Mouse (Mus musculus) telencephalon, adult 2 months (tissue): ENCODE data around the gene Gm49416.
A peak's percentile ranks its signal among the peaks of the same experiment; 100 is the strongest.
"Not testable (repeated sequence)": the region's sequence is repeated elsewhere in the genome, so short reads cannot be mapped to it uniquely, and the experiment has no call there.

Experiments used
- DNase-seq: peaks from one replicate; pipeline ENCODE4 v3.0.0-alpha.2; 2011; ENCODE audit warnings: low read depth, low spot score

Gm49416 gene

DNA sequence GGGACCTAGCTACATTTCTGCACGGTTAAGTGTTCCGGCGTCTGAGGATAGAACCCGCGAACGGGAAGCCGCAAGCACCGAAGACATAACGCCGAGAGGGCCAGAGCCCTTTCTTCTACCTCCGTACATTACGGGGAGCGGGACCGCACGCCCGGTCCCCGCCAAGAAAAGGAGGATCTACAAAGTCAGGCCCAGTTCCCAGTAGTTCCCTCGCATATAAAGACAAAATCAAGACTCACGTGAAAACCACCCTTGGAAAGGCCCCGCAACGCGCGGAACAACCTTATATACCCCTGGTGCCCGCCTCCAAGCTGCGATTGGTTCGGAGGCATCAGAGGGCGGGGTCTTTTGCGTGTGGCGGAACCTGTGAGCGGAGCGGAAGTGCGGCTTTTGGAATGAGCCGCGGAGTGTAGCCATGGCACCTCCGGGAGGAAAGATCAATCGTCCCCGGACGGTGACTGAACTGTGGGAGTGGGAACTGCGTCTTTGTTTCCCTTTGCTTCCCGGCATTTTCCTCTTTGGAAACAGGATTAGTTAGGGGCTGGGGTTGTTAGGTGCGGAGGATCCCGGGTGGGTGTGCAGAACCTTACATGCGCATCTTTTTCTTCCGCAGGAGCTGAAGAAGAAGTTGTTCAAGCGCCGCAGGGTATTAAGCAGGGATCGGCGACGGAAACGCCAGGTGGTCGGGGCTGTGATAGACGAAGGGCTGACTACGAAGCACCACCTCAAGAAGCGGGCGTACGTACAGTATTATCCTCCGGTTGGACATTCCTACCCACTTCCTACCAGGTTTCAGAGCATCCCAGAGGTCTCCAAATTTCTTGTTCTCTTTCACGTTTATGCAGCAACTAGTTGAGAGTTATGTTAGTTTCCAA, at the start of gene Gm49416, which contains the start of gene 1810009A15Rik:
Gene Gm49416 (plus strand): TSS at position 416 of the 875 bp plus-strand sequence.
Gene 1810009A15Rik (plus strand): TSS at position 343 of the 875 bp plus-strand sequence.
- peak; percentile 92 for DNase-seq

DNA sequence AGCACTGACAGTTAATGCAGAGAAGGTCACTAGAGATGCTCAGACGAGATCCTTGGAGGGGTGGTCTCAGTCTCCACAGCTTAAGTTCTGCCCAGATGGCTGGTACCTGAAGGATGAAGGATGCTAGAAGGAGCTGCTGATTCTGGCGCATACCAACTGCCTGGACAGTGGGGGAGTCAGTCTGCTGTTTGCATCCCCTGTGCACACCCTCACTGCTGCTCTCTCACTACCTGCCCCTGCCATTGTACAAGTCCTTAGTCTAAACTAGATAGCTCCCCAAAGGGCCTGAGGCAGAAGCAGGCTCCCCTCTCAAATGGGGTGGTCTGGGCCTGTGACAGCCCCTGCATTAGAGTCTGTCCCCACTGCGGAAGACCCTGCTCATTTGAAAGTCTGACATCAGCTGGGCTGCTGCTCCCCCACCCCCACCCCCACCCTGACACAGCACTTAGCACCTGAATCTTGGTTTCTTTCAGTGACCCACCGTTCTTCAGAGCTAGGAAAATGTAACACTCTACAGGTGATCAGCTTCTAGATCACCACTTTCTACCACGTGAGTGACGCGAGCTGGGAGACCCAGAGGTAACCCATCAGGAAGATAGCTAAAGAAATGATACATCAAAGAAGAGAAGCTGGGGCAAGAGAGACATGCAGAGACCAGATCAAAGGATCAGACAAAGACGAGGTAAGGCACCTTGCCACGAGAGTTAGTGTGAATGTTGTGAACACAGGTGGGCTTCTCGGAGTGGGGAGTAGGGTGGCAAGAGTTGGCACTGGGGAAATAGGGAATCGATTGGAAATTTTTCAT, 49.4 kb upstream of the Gm49416 start, which contains the start of gene Gng3:
Gene Gng3 (minus strand): TSS at position 92 of the 805 bp plus-strand sequence.
- DNase-seq = peak; percentile 95

DNA sequence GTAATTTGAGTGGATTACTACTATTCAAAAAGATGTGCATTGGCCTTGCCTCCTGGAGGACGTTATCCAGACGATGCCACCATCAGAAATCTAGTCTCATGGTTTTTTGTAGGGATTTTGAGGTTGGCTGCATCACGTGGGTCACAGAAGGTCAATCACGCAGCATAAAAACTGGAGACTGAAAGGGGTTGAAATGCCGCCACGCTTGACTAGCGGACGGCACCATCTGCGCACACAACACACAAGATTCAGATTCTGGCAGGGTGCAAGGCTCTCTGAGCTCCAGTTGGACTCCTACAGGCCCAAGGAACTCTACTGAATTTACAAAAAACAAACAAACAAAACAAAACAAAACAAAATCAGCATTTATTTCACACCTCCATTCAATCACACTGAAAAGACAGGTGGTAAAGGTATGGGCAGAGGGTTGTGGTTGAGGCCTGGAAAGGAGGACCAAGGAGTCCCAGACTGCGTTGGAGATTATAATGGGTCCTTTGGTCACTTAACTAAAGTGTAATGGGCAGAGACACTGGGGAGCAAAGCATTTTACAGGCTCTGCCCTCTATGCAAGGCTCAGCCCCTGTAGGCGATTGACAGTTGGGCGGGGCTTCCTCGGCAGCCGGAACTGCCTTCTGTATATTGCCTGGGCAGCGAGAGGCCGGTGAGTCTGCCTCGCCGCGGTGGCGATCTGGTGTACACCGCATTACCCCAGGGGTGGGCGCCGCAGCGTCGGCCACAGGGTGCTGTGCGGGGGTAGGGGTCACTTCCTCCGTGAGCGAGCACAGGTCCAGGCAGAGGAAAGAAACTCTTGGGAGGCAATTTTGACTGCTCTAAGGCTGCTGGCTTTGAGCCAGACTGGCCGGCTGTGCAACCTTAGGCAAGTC, 48.6 kb upstream of the Gm49416 start:
- DNase-seq = no peak

DNA sequence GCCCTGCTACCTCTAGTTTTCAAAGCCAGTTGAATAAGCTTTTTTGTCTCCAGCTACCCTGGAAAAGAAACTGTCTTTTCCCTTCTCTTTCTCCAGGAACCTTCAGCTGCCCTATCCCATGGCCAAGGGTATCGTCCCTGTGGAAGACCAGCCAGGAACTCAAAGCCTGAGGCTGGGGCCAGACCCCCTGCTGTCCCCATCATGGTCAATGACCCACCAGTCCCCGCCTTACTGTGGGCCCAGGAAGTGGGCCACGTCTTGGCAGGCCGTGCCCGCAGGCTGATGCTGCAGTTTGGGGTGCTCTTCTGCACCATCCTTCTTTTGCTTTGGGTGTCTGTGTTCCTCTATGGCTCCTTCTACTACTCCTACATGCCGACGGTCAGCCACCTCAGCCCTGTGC, 47.7 kb upstream of the Gm49416 start:
- DNase-seq = no peak

DNA sequence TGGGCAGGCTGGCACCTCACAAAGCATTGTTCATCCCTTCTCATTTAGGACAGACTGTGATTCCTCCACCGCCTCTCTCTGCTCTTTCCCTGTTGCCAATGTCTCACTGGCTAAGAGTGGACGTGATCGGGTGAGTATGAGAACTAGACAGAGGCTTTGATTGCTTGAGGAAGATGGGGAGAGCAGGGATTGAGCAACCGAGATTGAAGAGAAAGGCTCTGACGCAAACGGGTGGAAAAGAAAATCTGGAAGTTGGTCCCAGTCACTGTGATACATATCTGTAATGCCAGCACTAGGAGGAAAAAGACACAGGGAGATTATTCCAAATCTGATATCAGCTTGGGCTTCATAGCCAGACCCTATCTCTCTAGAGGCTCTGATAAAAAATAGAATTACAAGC, 45.8 kb upstream of the Gm49416 start:
- DNase-seq = no peak

DNA sequence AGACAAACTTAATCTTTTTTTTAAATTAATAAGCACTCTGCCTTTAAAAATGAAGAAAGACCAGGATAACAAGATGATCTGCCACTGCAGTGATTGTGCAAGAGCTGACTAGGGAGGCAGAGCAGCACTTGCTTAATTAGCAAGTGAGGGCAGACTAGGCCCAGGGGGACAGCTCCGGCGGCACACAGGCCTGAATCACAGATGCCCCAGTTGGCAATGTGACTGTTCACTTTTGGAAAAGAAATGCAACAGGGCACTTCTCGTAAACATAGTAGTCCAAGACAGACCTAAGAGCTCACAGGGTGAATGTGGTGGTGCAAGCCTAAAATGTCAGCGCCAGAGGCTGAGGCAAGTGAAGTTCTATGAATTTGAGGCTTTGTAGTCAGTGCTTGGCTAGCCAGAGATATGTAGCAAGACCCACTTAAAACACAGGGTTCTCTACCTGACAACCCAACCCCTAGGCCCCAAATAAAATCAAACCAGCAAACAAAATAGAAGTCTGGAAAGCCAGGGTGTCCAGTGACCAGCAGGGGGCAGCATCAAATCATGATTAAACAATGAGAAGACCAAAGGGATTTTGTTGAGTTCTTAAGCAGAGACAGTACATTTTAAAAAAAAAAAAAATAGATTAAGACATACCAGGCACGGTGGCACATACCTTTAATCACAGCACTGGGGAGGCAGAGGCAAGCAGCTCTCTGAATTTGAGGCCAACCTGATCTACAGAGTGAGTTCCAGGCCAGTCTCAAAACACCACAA, 44.2 kb upstream of the Gm49416 start:
- DNase-seq = no peak

DNA sequence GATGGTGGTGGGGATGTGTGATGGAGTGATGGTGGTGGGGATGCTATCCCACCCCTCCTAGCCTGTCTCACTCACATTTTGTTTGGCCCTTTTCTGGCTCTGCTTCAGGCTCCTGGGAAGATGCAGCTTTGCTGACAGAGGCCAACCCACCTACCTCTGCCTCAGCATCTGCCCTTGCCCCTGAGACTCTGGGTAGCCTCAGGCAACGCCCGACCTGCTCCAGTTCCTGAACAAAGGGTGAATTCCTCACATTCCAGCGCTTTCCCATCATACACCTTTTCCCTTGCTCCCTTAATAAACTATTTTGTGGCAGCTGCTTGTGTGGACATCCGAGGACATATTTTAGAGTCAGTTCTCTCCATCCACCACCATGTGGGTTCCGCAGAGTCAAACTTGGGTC, 40.4 kb upstream of the Gm49416 start:
- no peak for DNase-seq

DNA sequence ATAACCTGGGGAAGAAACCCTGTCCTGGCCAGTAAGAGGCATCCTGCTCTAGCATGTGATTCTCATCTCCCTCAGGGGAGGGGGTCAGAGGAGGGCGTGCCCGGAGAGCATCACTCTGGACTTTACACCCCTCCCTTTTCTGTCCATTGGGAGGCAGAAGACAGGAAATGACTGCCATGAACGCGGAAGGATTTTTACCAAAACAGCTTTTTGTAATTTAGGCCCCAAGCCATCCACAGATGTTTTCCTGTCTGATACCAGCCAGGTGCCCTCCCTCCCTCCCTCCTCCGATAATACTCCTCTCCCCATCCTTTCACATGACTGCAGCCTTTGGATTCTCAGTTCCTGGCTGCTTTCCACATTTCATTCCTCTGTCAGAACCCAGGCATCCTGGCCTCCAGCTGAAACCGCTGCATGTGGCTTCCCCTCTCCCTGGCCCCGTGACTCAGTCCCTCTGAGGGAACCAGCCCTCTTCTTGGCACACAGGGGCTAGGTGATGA, 38.3 kb upstream of the Gm49416 start, which contains the start of gene Lrrn4cl:
Gene Lrrn4cl (plus strand): TSS at position 367 of the 500 bp plus-strand sequence.
- no peak for DNase-seq

DNA sequence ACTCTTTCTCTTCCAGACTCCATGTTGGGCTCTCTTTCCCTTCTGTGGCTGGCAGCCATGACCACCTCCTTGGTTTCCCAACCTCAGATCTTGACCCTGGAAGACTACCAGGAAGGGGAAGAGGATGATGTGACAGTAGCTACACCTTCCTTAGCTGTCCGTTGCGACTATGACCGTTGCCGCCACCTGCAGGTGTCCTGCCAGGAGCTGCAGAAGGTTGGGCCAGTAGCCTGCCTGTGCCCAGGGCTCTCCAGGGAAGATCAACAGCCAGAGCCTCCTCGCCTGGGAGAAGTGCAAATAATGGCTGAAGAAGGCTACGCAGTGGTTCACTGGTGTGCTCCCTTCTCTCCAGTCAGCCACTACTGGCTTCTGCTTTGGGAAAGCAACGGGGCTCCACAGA, 37.1 kb upstream of the Gm49416 start:
- no peak for DNase-seq

DNA sequence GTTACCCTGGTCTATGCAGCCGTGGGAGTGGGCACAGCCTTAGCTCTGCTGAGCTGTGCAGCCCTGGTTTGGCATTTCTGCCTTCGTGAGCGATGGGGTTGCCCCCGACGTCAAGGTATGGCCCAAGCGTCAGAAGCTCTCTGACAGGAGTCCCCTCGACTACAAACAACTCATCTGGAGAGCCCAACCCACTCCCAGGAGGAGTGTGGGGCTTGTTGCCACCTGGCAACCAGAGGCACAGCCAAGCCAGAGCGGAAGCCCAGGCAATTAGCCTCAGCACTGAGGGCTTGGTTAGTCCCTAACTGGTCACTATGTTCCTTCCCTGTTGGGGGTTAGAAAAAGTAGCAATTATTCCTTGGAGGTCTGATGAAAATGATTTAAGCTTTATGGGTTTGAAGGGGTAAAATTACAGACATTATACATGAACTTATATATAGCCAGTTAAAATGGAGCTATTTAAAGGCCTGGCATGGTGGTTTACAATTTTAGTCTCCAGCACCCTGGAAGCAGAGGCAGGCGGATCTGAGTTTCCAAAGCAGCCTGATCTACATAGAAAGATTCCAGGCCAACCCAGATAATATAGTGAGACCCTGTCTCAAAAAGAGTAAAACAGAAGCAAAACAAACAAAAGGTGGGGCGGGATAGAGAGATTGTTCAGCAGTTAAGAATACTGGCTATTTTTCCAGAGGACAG, 36.3 kb upstream of the Gm49416 start:
- DNase-seq = no peak

DNA sequence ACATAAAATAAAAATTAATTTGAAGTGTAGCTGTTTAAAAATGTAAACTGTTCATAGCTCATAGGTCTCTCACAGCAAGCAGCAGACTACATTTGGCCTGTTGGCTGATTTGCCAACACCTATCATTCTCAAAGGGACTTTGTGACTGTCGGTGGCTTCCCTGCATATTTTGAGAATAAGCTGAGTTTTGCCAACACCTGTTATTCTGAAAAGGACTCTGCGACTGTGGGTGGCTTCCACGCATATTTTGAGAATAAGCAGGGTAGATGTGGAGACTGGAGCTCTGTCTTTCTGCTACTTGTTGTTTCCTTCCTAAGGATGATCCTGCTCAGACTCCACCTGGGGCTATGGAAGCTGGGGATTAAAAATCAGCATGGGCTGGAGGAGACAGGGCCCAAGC, 35.6 kb upstream of the Gm49416 start:
- no peak for DNase-seq

DNA sequence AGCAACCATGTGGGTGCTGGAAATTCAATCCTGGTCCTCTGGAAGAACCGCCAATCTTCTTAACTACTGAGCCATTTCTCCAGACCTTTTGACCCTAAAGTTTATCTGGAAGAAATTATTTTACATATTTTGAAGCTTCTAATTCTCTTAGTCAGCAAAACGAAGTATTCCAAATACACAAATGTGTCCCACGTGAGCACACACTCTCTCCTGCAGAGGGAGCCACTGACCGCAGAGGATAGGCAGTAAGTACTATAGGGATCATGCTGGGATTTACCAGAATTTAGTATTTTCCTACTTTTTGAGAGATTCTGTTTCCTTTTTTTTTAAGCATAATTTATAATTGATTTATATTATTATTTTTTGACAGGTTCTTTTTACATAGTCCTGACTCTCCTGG, 31.0 kb upstream of the Gm49416 start:
- no peak for DNase-seq

DNA sequence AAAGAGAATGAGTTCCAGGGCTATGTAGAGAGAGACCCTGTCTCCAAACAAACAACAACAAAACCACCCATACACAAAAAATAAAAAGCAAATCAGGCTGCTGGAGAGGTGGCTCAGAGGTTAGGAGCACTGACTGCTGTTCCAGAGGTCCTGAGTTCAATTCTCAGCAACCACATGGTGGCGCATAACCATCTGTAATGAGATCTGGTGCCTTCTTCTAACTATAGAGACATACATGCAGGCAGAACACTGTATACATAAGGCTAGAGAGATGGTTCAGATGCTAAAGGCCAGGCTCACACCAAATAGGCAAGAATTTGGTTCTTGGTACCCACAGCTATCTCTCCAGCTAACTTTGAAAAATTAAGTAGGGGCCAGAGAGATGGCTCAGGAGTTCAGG, 29.7 kb upstream of the Gm49416 start:
- no peak for DNase-seq

DNA sequence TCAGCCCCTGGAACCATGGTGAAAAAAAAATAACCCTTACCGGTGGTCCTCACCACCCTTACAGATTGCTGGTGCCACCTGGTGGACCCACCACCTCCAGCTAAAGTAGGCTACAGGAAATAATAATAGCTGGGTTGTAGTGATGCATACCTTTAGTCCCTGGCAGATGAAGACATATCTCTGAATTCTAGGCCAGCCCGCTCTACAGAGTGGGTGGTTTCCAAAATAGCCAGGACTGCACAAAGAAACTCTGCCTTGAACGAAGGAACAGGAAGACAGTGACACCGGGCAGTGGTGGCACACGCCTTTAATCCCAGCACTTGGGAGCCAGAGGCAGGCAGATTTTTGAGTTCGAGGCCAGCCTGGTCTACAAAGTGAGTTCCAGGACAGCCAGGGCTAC, 24.5 kb upstream of the Gm49416 start:
- DNase-seq = no peak

DNA sequence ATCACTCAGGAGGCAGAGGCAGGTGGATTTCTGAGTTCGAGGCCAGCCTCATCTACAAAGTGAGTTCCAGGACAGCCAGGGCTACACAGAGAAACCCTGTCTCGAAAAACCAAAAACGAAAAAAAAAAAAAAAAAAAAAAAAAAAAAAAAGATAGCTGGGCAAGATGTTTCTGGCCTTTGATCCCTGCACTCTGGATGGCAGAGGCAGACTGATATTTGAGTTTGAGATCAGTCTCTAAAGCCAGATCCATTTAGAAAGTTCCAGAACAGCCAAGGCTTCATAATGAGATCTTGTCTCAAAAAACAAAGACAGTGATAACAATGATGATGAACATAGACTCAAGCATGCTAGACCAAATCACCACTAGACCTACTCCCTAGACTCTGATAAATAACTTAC, 18.3 kb upstream of the Gm49416 start:
- not testable (repeated sequence) for DNase-seq

DNA sequence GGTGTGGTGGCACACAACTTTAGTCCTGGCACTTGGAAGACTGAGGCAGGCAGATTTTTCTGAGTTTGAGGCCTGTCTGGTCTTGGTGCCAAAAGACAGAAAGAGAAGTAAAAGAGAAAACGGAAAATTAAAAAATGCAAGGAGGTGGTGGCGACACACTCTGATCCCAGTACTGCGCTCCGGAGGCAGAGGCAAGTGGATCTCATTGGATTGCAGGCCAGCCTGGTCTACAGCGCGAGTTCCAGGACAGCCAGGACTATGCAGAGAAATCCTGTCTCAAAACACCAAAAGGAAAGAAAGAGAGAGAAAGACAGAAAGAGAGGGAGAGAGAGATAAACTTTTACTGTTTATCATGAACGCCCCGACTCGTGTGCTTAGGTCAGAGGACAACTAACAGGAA, 17.9 kb upstream of the Gm49416 start:
- no peak for DNase-seq

DNA sequence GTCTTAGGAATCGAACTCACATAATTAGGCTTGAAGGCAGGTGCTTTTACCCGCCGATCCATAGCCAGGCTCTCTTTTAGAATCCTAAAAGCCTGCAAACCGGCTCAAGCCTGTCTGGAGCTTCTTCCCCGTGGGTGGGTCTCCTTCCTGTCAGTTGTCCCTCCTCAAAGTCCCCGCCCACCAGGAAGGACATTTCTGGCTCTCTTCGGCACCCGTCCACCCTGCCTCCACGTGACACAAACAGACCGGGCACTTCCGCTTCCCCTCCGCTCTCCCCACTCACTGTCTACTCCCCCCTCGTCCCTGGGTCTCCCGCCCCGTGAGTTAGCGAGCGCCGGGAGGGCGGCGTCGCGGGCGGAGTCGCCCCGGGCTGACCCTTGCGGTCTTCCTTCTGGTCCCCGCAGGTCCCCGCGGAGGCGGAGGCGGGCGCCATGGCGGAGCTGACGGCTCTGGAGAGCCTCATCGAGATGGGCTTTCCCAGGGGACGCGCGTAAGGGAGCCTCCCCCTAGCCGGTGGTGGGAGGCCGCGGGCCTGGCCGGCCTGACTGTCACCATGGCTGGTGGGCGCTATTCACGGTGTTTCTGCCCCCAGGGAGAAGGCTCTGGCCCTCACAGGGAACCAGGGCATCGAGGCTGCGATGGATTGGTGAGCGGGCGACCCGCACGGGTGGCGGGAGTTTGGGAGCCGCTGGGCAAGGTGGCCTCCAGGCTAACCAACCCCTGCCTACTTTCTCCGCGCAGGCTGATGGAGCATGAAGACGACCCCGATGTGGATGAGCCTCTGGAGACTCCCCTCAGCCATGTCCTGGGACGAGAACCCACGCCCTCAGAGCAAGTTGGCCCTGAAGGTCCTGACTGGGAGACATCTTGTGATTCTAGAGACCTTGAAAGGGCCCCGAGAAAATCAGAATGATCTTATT, 17.2 kb upstream of the Gm49416 start, which contains the start of gene Ubxn1:
Gene Ubxn1 (plus strand): TSS at position 230 of the 920 bp plus-strand sequence.
- DNase-seq = peak; percentile 97

DNA sequence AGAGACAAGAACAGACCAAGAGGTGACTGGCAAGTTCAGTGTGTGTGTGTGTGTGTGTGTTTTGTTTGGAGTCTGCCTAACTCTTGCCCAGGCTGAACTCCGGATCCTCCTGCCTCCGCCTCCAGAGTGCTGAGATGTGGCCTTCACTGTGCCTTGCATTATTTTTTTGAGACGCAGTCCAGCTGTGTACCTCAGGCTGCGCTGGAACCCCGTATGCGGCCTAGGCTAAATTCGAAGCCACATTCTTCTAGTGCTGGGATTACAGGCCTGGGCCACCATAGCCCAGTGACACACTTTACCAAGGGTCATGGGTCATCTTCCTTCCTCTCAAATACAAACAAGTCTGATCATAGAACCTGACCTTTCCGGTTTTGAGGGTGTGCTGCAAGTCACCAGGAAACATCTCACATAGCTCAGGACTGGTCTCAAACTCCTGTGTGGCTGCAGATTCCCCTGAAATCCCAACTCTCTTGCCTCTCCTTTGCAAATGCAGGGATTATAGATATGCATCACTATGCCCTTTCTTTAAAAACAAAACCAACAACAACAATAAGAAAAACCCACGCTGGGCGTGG, 16.4 kb upstream of the Gm49416 start:
- DNase-seq = no peak
